Comparison of ENCODE assay signal across 9 mouse cellular contexts in the genomic region with DNA sequence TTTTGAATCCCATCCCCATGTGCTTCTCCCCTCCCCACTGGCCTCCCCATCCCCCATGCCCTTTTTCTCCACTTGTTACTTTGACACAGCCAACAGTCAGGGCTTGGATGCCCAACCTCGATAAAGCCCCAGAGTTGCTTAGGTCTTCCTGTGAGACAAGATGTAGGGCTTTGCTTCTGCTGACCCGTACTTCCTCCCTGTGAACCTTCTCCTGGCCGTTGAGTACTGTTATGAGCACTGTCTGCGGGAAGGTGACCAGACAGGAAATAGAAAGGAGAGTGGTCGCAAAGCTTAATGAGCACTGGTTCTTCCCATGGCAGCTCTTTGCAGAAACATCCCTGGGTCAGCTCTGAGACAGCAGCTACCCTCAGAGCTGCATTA. TPM values are rescaled to one million over a fixed set of nuclear protein-coding genes. Genes with fewer than 3 reads are reported as not detected.
A peak's percentile ranks its signal among the peaks of the same experiment; 100 is the strongest.
DNase-seq lines count a peak whose midpoint lies in the region; ATAC-seq and TF ChIP-seq lines count a peak whose summit lies in the region.
"Had no signal": no experiment of that assay in that cellular context is flagged by ENCODE, and none has a peak within 500 bp of the region (broad histone marks: within the 10 kb centered on the region; RNA-seq: fewer than 3 reads in every experiment).

No protein-coding gene starts in this region.

- no peaks in the 10 kb centered on the region for H3K27me3 ChIP-seq in hindbrain, embryonic 13.5 days
- no peaks in the 10 kb centered on the region for H3K27me3 ChIP-seq in liver, postnatal 0 days (ENCODE audit: insufficient read depth, low read length)

- no peak for DNase-seq in layer of hippocampus, adult 2 months (ENCODE audit: low spot score in 2 of 2)
- DNase-seq in layer of hippocampus, postnatal 25 days (ENCODE audit: extremely low spot score in 1 of 2, low spot score in 1 of 2) = no peak
- peak; percentile 22 for DNase-seq in embryo, embryonic 10.5 days (ENCODE audit: low spot score)
- no peak for DNase-seq in liver, postnatal 0 days
- DNase-seq in cerebellum, adult 9-11 months = no peak
- no peak for DNase-seq in urinary bladder, adult 2 months (ENCODE audit: low spot score)
- no peak for DNase-seq in cerebellum, adult 18-20 months

- peak overlapping the region; percentile 80 for H3K27ac ChIP-seq in layer of hippocampus, adult 2 months
- peak overlapping the region; percentile 50 for H3K27ac ChIP-seq in hindbrain, embryonic 13.5 days
- peak overlapping the region; percentile 76 for H3K27ac ChIP-seq in liver, postnatal 0 days (ENCODE audit: low read depth)

- no peak overlapping the region for H3K9ac ChIP-seq in hindbrain, embryonic 13.5 days
- no peak overlapping the region for H3K9ac ChIP-seq in liver, postnatal 0 days (replicated peaks)

- TF ChIP-seq CTCF in layer of hippocampus, adult 2 months (conservative IDR thresholded peaks at IDR 0.05) = no peak
- TF ChIP-seq CTCF in liver, postnatal 0 days (IDR thresholded peaks at IDR 0.05; ENCODE audit: low read depth) = no peak

- H3K4me3 ChIP-seq in layer of hippocampus, adult 2 months = no peak overlapping the region
- no peak overlapping the region for H3K4me3 ChIP-seq in hindbrain, embryonic 13.5 days
- no peak overlapping the region for H3K4me3 ChIP-seq in liver, postnatal 0 days (ENCODE audit: low read depth, low read length)
- H3K4me3 ChIP-seq: myocyte had no signal

- no peak for ATAC-seq in hindbrain, embryonic 13.5 days (ENCODE audit: low FRiP score)
- no peak for ATAC-seq in liver, postnatal 0 days

- no peak overlapping the region for H3K4me2 ChIP-seq in hindbrain, embryonic 13.5 days
- H3K4me2 ChIP-seq in liver, postnatal 0 days (ENCODE audit: low read depth, low read length) = peak overlapping the region; percentile 45; the same call in 1 of the 2 replicates

- H3K9me3 ChIP-seq in hindbrain, embryonic 13.5 days = no peaks in the 10 kb centered on the region
- no peaks in the 10 kb centered on the region for H3K9me3 ChIP-seq in liver, postnatal 0 days (ENCODE audit: low read length)

- TF ChIP-seq EP300 in liver, postnatal 0 days (IDR thresholded peaks at IDR 0.05; ENCODE audit: low read depth) = no peak

- 57% methylated on average over 5 of the region's 5 CpGs for WGBS in hindbrain, embryonic 13.5 days
- WGBS in liver, postnatal 0 days (ENCODE audit: insufficient replicate concordance) = 27% methylated on average over 5 of the region's 5 CpGs

- H3K36me3 ChIP-seq in hindbrain, embryonic 13.5 days = no peaks in the 10 kb centered on the region
- H3K36me3 ChIP-seq in liver, postnatal 0 days (replicated peaks; ENCODE audit: insufficient read depth, low read length) = no peaks in the 10 kb centered on the region

- peaks cover 32% of the 10 kb centered on the region for H3K4me1 ChIP-seq in hindbrain, embryonic 13.5 days (replicated peaks)
- peaks cover 54% of the 10 kb centered on the region for H3K4me1 ChIP-seq in liver, postnatal 0 days (ENCODE audit: insufficient read depth)

RNA-seq across cellular contexts. Expression of a gene that starts 25.4 kb away (rescaled TPM):
- total RNA-seq in layer of hippocampus, adult 2 months (2021) = 100 to 1,000 TPM; 476 to 514 TPM
- 100 to 1,000 TPM; 509 to 518 TPM for total RNA-seq in layer of hippocampus, postnatal 25 days (2021)
- 67.9 and 76.3 TPM in 2 replicates for polyA plus RNA-seq in hindbrain, embryonic 13.5 days (2015; fragmentation: Nextera tagmentation; extraction: Ambion mirVana)
- 0.09 and 0.11 TPM in 2 replicates for polyA plus RNA-seq in liver, postnatal 0 days (2015; fragmentation: Nextera tagmentation; extraction: Ambion mirVana)
- 14.4 and 20.9 TPM in 2 replicates for polyA plus RNA-seq in urinary bladder, adult 2 months (2012; rRNA removed)

Comparison
In these comparisons a context has a peak if more than half of its experiments do, and no peak if none do; other contexts are left out.
1. RNA of a gene that starts 25.4 kb away (polyA plus RNA-seq): 67.9 to 76.3 TPM in hindbrain, embryonic 13.5 days and 14.4 to 20.9 TPM in urinary bladder, adult 2 months; 0.09 to 0.11 TPM in liver, postnatal 0 days; every median in the first group is over 10 times any median in the second.
2. Peak in every context shown above with its lines, with median percentiles within 50 percentile points of each other: H3K27ac ChIP-seq.